Mouse (Mus musculus): ENCODE results near the gene Dolpp1.

GRCm38 (mm10) chr2:30413038-30413973, 21.3 kb downstream of the Dolpp1 start:
- TF ChIP-seq CTCF (IDR thresholded peaks at IDR 0.05; ENCODE audit: low read depth) (0 out of 2 replicates have a peak, but pooled peaks have one; percentile 16), EP300 (optimal IDR thresholded peaks at IDR 0.05) (no peak)
